Mouse (Mus musculus): ENCODE results near the gene Gm17581. TPM values are rescaled to one million over a fixed set of nuclear protein-coding genes. Genes with fewer than 3 reads are reported as not detected.
"Not testable (repeated sequence)": the region's sequence is repeated elsewhere in the genome, so short reads cannot be mapped to it uniquely, and the experiment has no call there.

The Gm17581 gene
- not detected for polyA plus RNA-seq (2017; shearing (Covaris generic))

GRCm38 (mm10) chr2:155735766-155736165 is at the start of gene Gm17581:
Gene Gm17581, minus strand, starts transcription at chr2:155735866.
- not testable (repeated sequence) for ATAC-seq

- no peak for ATAC-seq
These were observed 48.9 kb upstream of the Gm17581 start for GRCm38 (mm10) chr2:155784534-155784933.

GRCm38 (mm10) chr2:155779506-155779905 is 43.8 kb upstream of the Gm17581 start:
- ATAC-seq: no peak

- no peak for ATAC-seq
These were observed 43.4 kb upstream of the Gm17581 start for GRCm38 (mm10) chr2:155779066-155779465.

- no peak for ATAC-seq
These were observed 42.3 kb upstream of the Gm17581 start for GRCm38 (mm10) chr2:155778004-155778403.

GRCm38 (mm10) chr2:155777688-155777985 is 42.0 kb upstream of the Gm17581 start:
- no peak for ATAC-seq

GRCm38 (mm10) chr2:155776824-155777687 is 41.4 kb upstream of the Gm17581 start:
- ATAC-seq: no peak

- no peak for ATAC-seq
These were observed 40.1 kb upstream of the Gm17581 start for GRCm38 (mm10) chr2:155775685-155776263.

GRCm38 (mm10) chr2:155774927-155775684 is 39.4 kb upstream of the Gm17581 start, which contains the start of gene Mmp24:
Gene Mmp24, plus strand, starts transcription at chr2:155775342.
- no peak for ATAC-seq

GRCm38 (mm10) chr2:155774261-155774926 is 38.7 kb upstream of the Gm17581 start:
- ATAC-seq: no peak

GRCm38 (mm10) chr2:155773664-155774063 is 38.0 kb upstream of the Gm17581 start:
- no peak for ATAC-seq

- no peak for ATAC-seq
These were observed 29.2 kb upstream of the Gm17581 start for GRCm38 (mm10) chr2:155764679-155765418.

- ATAC-seq: no peak
These were observed 21.3 kb upstream of the Gm17581 start for GRCm38 (mm10) chr2:155756855-155757566.

- no peak for ATAC-seq
These were observed 20.1 kb upstream of the Gm17581 start for GRCm38 (mm10) chr2:155755746-155756145.

- no peak for ATAC-seq
These were observed 15.5 kb upstream of the Gm17581 start, which contains the start of gene Procr for GRCm38 (mm10) chr2:155751014-155751786. Gene Procr, plus strand, starts transcription at chr2:155751117.

GRCm38 (mm10) chr2:155749394-155749793 is 13.7 kb upstream of the Gm17581 start:
- ATAC-seq: no peak

- no peak for ATAC-seq
These were observed 9.8 kb upstream of the Gm17581 start for GRCm38 (mm10) chr2:155745487-155745886.

GRCm38 (mm10) chr2:155743351-155743750 is 7.7 kb upstream of the Gm17581 start:
- no peak for ATAC-seq

- ATAC-seq: no peak
These were observed 7.3 kb upstream of the Gm17581 start for GRCm38 (mm10) chr2:155742931-155743337.

GRCm38 (mm10) chr2:155742211-155742610 is 6.5 kb upstream of the Gm17581 start:
- ATAC-seq: no peak

Measured in activated CD4-positive, CD25-positive, alpha-beta regulatory T cell, adult 4 months (primary cell).